Mouse (Mus musculus) heart, postnatal 36 days (tissue): ENCODE measurements around the gene Ppat. TPM values are rescaled to one million over a fixed set of nuclear protein-coding genes. Genes with fewer than 3 reads are reported as not detected.

Experiments
- DNase-seq, 2 experiments: peaks; one replicate each; pipeline ENCODE4 v3.0.0; 2021 to 2022
- intact Hi-C: fragments of 180-260 bp; cut with DNase I; formaldehyde crosslinking; loops from one replicate; pipeline ENCODE4 v1.15.1; 2025
- total RNA-seq, 2 experiments: library from RNA; stranded (reverse); gene quantifications; 2 replicates each; pipeline ENCODE4 v1.2.3; 2021

The Ppat gene
- total RNA-seq, 2 experiments from 2014 or later: 10.9 to 23.1 TPM

DNA sequence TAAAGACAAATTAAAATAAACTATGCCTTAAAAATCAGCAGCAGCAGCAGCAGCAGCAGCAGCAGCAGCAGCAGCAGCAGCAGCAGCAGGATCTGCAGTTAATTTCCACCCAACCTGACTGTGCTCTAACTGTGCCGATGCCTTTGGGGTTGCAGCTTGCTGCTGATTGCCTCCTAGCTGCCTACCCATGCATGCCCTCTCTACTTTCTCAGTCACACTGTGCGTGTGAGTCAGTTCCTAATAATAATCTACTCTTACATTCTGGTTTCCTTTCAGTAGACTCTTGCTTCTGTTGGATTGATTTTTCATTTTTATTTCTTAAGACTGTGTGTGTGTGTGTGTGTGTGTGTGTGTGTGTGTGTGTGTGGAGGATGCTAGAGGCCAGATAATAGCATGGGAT is 58.3 kb downstream of the Ppat start:
- no peak for DNase-seq
- intact Hi-C loops: no loop called here

DNA sequence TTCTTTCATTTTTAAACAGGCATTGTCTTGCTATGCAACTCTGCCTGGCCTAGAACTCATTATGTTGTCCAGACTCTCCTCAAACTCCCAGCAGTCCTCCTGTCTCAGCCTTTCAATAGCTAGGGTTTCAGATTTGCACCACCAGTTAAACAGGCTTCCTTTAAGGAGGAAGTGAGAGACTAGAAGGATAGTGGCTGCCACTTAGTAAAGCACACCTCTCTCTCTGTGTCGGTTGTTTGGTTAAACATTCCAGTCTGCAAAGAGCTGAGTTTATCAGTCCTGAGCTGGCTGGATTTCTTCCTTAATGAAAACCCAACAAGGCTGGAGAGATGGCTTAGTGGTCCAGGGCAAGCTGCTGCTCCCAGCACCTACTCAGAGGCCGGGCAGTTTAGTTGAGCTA is 58.8 kb downstream of the Ppat start:
- intact Hi-C loops: no loop called here
- no peak for DNase-seq

DNA sequence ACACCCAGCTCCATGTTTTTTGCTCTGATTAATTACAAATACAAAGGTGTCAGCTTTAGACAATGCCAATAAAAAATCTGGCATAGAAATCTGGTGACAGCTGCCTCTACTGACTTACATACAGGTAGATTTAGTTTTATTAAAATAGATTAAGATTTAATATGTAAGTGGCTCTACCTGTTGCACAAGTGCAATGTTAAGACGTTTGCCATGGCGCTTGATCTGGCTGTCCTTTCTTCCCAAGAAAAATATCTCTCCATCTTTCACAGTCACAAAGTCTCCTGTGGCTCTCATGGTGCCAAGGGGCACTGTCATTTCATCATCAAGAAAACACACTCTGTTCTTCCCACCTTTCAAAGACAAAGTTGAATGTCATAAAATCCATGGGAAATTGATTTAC is 64.4 kb downstream of the Ppat start:
- intact Hi-C loops: no loop called here
- DNase-seq: no peak

DNA sequence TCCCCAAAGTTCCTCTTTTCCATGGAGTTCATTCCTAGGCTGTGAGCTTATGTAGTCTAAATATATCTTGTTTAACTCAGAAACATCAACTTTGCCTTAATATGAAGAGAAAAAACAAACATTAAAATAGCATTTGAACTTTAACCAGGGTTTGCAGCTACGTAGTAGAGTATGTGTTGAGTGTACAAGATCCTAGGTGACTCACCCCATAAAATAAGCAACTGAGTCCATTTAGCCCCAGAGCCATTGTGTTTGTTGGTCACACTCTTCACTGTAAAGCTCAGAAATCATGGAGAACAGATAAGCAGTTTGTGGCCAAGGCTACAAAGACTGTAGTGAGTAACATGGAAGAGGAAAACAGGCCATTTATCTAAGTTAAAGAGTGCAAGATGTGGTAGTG is 67.3 kb downstream of the Ppat start:
- DNase-seq: no peak
- intact Hi-C loops: no loop called here

DNA sequence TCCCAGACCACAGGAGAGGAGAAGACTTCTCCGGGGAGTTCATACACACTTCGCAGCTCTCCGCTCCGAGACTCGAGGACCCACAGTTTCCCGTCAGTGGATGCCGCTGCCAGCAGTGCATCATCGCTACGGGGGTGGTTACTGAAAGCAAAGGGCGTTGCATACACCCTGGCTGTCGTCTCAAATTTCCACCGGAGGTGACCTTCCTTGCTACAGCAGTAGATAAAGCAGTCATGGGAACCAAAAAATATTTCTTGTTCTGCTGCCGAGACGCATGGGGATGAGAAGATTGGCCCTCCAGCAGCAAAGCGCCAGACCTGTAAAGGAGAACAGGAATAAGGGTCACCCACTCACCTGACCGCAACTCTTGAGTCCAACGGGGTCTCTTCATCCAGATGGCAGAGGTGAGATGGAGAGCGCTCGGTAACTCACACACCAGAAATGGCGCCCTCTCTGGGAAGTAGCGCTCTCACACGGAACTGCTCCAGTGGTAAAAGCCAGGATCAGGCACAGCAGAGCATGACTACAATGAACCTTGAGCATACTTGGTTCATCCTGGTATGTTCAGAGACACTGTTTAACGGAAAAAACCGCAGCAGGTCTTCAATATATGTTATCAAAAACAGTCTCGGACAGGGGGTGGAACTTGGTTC is 75.1 kb downstream of the Ppat start:
- DNase-seq: peak; percentile 31 to 43
- intact Hi-C loops: no loop called here

DNA sequence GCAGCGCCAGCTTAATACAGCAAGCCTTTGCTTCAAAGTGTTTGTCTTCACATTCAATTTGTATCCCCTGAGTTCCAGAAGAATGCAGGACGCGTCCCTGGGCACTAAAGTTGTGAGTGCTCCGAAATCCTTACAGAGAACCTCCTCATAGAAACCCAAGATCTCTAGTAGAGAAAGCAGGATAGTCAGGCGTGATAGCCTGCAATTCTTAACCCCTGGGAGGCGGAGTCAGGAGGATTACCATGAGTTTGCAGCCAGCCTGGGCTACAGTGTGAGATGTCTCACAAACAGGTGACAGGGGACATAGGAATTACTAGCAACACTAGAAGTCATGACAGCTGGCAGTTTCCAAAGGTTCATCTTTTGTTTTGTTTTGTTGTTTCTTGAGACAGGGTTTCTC is 81.8 kb downstream of the Ppat start:
- intact Hi-C loops: no loop called here

DNA sequence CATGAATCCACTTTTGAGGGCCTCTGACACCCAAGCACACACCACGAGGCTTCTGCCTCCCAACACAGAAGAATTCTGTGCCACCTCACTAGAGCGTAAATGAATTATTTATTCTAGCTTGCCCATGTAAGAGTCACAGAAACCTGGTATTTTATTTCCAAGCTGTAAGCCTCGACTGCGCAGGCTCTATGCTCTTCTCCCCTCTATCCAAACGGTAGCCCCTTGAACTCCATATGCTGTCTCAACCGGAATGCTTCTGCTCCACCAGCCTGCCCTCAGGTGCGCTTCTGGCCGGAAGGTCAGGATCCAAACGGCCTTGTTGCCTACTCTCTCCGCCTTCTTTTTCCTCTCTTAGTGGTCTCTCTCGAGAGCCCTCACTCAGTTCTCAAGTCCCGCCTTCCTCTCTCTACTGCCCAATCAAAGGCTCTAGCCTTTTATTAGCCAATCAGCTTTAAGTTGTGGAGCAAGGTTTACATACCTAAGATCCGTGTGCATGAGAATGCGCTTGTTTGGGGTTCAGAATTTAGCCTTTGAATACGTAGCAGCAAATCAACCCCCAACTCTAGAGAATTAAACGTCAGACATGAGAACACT is 82.6 kb downstream of the Ppat start:
- DNase-seq: peak in 1 of 2 experiments; percentile 3
- intact Hi-C loops: no loop called here

More for the DNA sequence above, 81.8 kb downstream of the Ppat start:
- DNase-seq: no peak

DNA sequence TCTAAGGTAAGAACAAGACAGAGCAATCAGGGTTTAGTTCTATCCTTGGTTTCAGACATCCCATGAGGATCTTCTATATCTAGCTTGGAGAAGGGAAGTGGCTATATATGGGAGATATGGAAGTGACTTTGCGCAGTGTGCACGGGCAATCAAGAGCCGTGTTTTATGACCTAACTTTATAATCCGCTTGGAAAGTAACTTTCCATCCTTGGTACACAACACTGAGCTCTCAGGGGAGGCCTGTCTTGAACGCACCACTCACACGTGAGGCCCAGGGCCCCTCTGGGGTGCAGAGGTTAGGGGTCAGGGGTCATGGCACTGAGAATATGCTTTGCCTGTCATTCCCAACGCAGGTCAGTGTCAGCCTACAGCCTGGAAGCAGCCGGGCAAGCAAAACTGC is 84.6 kb downstream of the Ppat start:
- intact Hi-C loops: no loop called here
- DNase-seq: no peak

Other genes with a start within 250 kb of the Ppat start
- 10 to 100 TPM; 13.9 to 16.2 TPM for gene Aasdh, start 46.1 kb downstream of the Ppat start, total RNA-seq
- gene Paics, start 271 bp downstream of the Ppat start, total RNA-seq: 100 to 1,000 TPM; 159 to 162 TPM
- gene Srp72, start 23.1 kb upstream of the Ppat start, total RNA-seq: 10 to 100 TPM; 56.2 to 63.0 TPM
- gene Arl9, start 52.5 kb upstream of the Ppat start, total RNA-seq: not detected
- not detected for gene Thegl, start 64.4 kb upstream of the Ppat start, total RNA-seq
- 100 to 1,000 TPM; 405 to 444 TPM for gene Hopx, start 163.5 kb upstream of the Ppat start, total RNA-seq